Mouse (Mus musculus): ENCODE results near the gene Prrc2b. TPM values are rescaled to one million over a fixed set of nuclear protein-coding genes. Genes with fewer than 3 reads are reported as not detected.

The Prrc2b gene
- total RNA-seq, 2 experiments from 2014 or later, result 83.4 to 102 TPM

GRCm38 (mm10) chr2:32187649-32188048 lies 36.8 kb downstream of the Prrc2b start:
- DNase-seq, result no peak

GRCm38 (mm10) chr2:32189060-32189681 lies 38.3 kb downstream of the Prrc2b start:
- no peak for DNase-seq

GRCm38 (mm10) chr2:32190620-32191019 lies 39.7 kb downstream of the Prrc2b start:
- no peak for DNase-seq

- DNase-seq, result peak; percentile 79
Observed at GRCm38 (mm10) chr2:32191872-32192507, 41.1 kb downstream of the Prrc2b start.

- no peak for DNase-seq
Observed at GRCm38 (mm10) chr2:32198977-32199376, 48.1 kb downstream of the Prrc2b start.

- DNase-seq, result no peak
Observed at GRCm38 (mm10) chr2:32200033-32200432, 49.2 kb downstream of the Prrc2b start.

- DNase-seq, result no peak
Observed at GRCm38 (mm10) chr2:32200712-32201111, 49.8 kb downstream of the Prrc2b start.

GRCm38 (mm10) chr2:32201527-32201926 lies 50.6 kb downstream of the Prrc2b start:
- peak; percentile 59 for DNase-seq

GRCm38 (mm10) chr2:32203853-32204252 lies 53.0 kb downstream of the Prrc2b start:
- DNase-seq, result no peak

- DNase-seq, result no peak
Observed at GRCm38 (mm10) chr2:32207682-32208081, 56.8 kb downstream of the Prrc2b start.

GRCm38 (mm10) chr2:32211689-32212088 lies 60.8 kb downstream of the Prrc2b start:
- no peak for DNase-seq

GRCm38 (mm10) chr2:32213000-32213399 lies 62.1 kb downstream of the Prrc2b start:
- peak; percentile 55 for DNase-seq

- no peak for DNase-seq
Observed at GRCm38 (mm10) chr2:32215576-32215975, 64.7 kb downstream of the Prrc2b start.

GRCm38 (mm10) chr2:32216506-32216905 lies 65.6 kb downstream of the Prrc2b start:
- no peak for DNase-seq

- no peak for DNase-seq
Observed at GRCm38 (mm10) chr2:32217656-32218055, 66.8 kb downstream of the Prrc2b start.

- DNase-seq, result peak; percentile 36
Observed at GRCm38 (mm10) chr2:32218113-32218512, 67.2 kb downstream of the Prrc2b start.

GRCm38 (mm10) chr2:32218541-32219334 lies 67.9 kb downstream of the Prrc2b start:
- no peak for DNase-seq

GRCm38 (mm10) chr2:32219501-32219900 lies 68.6 kb downstream of the Prrc2b start:
- DNase-seq, result no peak

- DNase-seq, result peak; percentile 43
Observed at GRCm38 (mm10) chr2:32220021-32220420, 69.1 kb downstream of the Prrc2b start.

- no peak for DNase-seq
Observed at GRCm38 (mm10) chr2:32220969-32221368, 70.1 kb downstream of the Prrc2b start.

- DNase-seq, result no peak
Observed at GRCm38 (mm10) chr2:32221577-32221976, 70.7 kb downstream of the Prrc2b start.

- DNase-seq, result no peak
Observed at GRCm38 (mm10) chr2:32222057-32222456, 71.2 kb downstream of the Prrc2b start.

GRCm38 (mm10) chr2:32235433-32235832 lies 84.6 kb downstream of the Prrc2b start:
- no peak for DNase-seq

All from adrenal gland, postnatal 10 days (tissue).